Mouse (Mus musculus) MEL (cell line): ENCODE measurements around the gene Gm38394. TPM values are rescaled to one million over a fixed set of nuclear protein-coding genes. Genes with fewer than 3 reads are reported as not detected.

Experiments used
- DNase-seq: peaks from one replicate; pipeline ENCODE4 v3.0.0; 2011; ENCODE audit warnings: low read depth, low spot score
- H3K27ac ChIP-seq: 2 replicates; pipeline ENCODE4 v1.5.1; 2012; ENCODE audit warnings: low read depth, mild to moderate bottlenecking, control low read depth, low read length, moderate library complexity; ENCODE audit not compliant: control insufficient read depth
- H3K27me3 ChIP-seq, 2 experiments: fragments of 150-350 bp in 1 of 2; sonication (generic) in 1 of 2; 2 replicates each; pipeline ENCODE4 v1.6.1; 2012; ENCODE audit warnings: low read length in 2 of 2, mild to moderate bottlenecking in 2 of 2, improper control_type of control experiment in 1 of 2, moderate library complexity in 1 of 2; ENCODE audit not compliant: insufficient read depth in 2 of 2, control insufficient read depth in 1 of 2
- H3K36me3 ChIP-seq, 2 experiments: 2 replicates each; pipeline ENCODE4 v1.6.1; 2012 to 2014; ENCODE audit warnings: low read length in 2 of 2, improper control_type of control experiment in 1 of 2, inconsistent platforms in 1 of 2, mild to moderate bottlenecking in 1 of 2; ENCODE audit not compliant: insufficient read depth in 2 of 2, control insufficient read depth in 1 of 2
- H3K4me1 ChIP-seq, 2 experiments: fragments of 150-350 bp in 1 of 2; sonication (generic) in 1 of 2; 2 replicates each; pipeline ENCODE4 v1.6.1; 2012; ENCODE audit warnings: low read length in 2 of 2, improper control_type of control experiment in 1 of 2, mild to moderate bottlenecking in 1 of 2; ENCODE audit not compliant: insufficient read depth in 2 of 2, control insufficient read depth in 1 of 2
- H3K4me3 ChIP-seq, 2 experiments: fragments of 150-350 bp in 1 of 2; sonication (generic) in 1 of 2; 2 replicates each; pipeline ENCODE4 v1.5.1; 2012; ENCODE audit warnings: low read depth in 2 of 2, low read length in 2 of 2, mild to moderate bottlenecking in 2 of 2, moderate library complexity in 2 of 2, control low read depth in 1 of 2, improper control_type of control experiment in 1 of 2; ENCODE audit not compliant: control insufficient read depth in 1 of 2, insufficient read depth in 1 of 2
- H3K79me2 ChIP-seq: 2 replicates; pipeline ENCODE4 v1.6.1; 2012; ENCODE audit warnings: mild to moderate bottlenecking, low read length, moderate library complexity; ENCODE audit not compliant: control insufficient read depth, poor library complexity, insufficient read depth
- H3K9ac ChIP-seq: 2 replicates; pipeline ENCODE4 v1.6.1; 2012; ENCODE audit warnings: low read depth, mild to moderate bottlenecking, control low read depth, low read length, moderate library complexity; ENCODE audit not compliant: control insufficient read depth, poor library complexity, severe bottlenecking
- H3K9me3 ChIP-seq: fragments of 150-350 bp; sonication (generic); replicated peaks from 2 replicates; pipeline ENCODE4 v1.6.1; 2012; ENCODE audit warnings: mild to moderate bottlenecking, low read length, improper control_type of control experiment, moderate library complexity; ENCODE audit not compliant: insufficient read depth
- CHD2 ChIP-seq: IDR thresholded peaks from 2 replicates; pipeline ENCODE4 v1.6.1; 2011; ENCODE audit warnings: low read length, improper control_type of control experiment
- CTCF ChIP-seq, 3 experiments: IDR thresholded peaks in 2 of 3; conservative IDR thresholded peaks in 1 of 3; 2 replicates each; pipeline ENCODE4 v1.5.1; 2011 to 2012; ENCODE audit warnings: low read length in 3 of 3, low read depth in 2 of 3, mild to moderate bottlenecking in 2 of 3, improper control_type of control experiment in 1 of 3, inconsistent platforms in 1 of 3, mixed read lengths in 1 of 3, moderate library complexity in 1 of 3; ENCODE audit not compliant: control insufficient read depth in 1 of 3, insufficient read depth in 1 of 3, poor library complexity in 1 of 3, severe bottlenecking in 1 of 3
- E2F4 ChIP-seq: IDR thresholded peaks from 2 replicates; pipeline ENCODE4 v1.6.1; 2011; ENCODE audit warnings: low read depth, low read length, improper control_type of control experiment, borderline replicate concordance
- ELF1 ChIP-seq: IDR thresholded peaks from 2 replicates; pipeline ENCODE4 v1.6.1; 2014; ENCODE audit warnings: low read depth, mild to moderate bottlenecking, inconsistent platforms, low read length, improper control_type of control experiment, moderate library complexity
- EP300 ChIP-seq, 2 experiments: IDR thresholded peaks; 2 replicates each; pipeline ENCODE4 v1.6.1; 2011; ENCODE audit warnings: improper control_type of control experiment in 2 of 2, low read length in 2 of 2, low read depth in 1 of 2, mild to moderate bottlenecking in 1 of 2
- ETS1 ChIP-seq: IDR thresholded peaks from 2 replicates; pipeline ENCODE4 v1.6.1; 2012; ENCODE audit warnings: low read depth, mild to moderate bottlenecking, inconsistent platforms, low read length, improper control_type of control experiment, moderate library complexity
- GATA1 ChIP-seq: IDR thresholded peaks from 2 replicates; pipeline ENCODE4 v1.6.1; 2011; ENCODE audit warnings: low read depth, low read length, improper control_type of control experiment
- HCFC1 ChIP-seq: IDR thresholded peaks from 2 replicates; pipeline ENCODE4 v1.6.1; 2012; ENCODE audit warnings: low read depth, mild to moderate bottlenecking, inconsistent platforms, low read length, improper control_type of control experiment, moderate library complexity
- MAFK ChIP-seq: IDR thresholded peaks from 2 replicates; pipeline ENCODE4 v1.6.1; 2011; ENCODE audit warnings: low read depth, mild to moderate bottlenecking, low read length, improper control_type of control experiment, borderline replicate concordance
- MAX ChIP-seq: IDR thresholded peaks from 2 replicates; pipeline ENCODE4 v1.6.1; 2011; ENCODE audit warnings: low read length, improper control_type of control experiment
- MAZ ChIP-seq: IDR thresholded peaks from 2 replicates; pipeline ENCODE4 v1.6.1; 2012; ENCODE audit warnings: low read depth, mild to moderate bottlenecking, inconsistent platforms, low read length, improper control_type of control experiment
- MXI1 ChIP-seq: IDR thresholded peaks from 2 replicates; pipeline ENCODE4 v1.6.1; 2011; ENCODE audit warnings: mild to moderate bottlenecking, low read depth, low read length, improper control_type of control experiment
- MYC ChIP-seq: IDR thresholded peaks from 2 replicates; pipeline ENCODE4 v1.6.1; 2011; ENCODE audit warnings: low read depth, mild to moderate bottlenecking, low read length, improper control_type of control experiment, moderate library complexity
- NELFE ChIP-seq: IDR thresholded peaks from 2 replicates; pipeline ENCODE4 v1.6.1; 2011; ENCODE audit warnings: low read depth, low read length, improper control_type of control experiment
- NRF1 ChIP-seq: IDR thresholded peaks from 2 replicates; pipeline ENCODE4 v1.6.1; 2014; ENCODE audit warnings: low read depth, mild to moderate bottlenecking, inconsistent platforms, low read length, improper control_type of control experiment, moderate library complexity; ENCODE audit not compliant: poor library complexity, insufficient read depth, severe bottlenecking
- POLR2AphosphoS2 ChIP-seq: IDR thresholded peaks from 2 replicates; pipeline ENCODE4 v1.6.1; 2011; ENCODE audit warnings: low read length, improper control_type of control experiment
- RAD21 ChIP-seq: IDR thresholded peaks from 2 replicates; pipeline ENCODE4 v1.6.1; 2011; ENCODE audit warnings: mild to moderate bottlenecking, low read depth, low read length, improper control_type of control experiment
- RCOR1 ChIP-seq: IDR thresholded peaks from 2 replicates; pipeline ENCODE4 v1.6.1; 2012; ENCODE audit warnings: low read depth, mild to moderate bottlenecking, inconsistent platforms, low read length, improper control_type of control experiment
- SIN3A ChIP-seq: IDR thresholded peaks from 2 replicates; pipeline ENCODE4 v1.6.1; 2012; ENCODE audit warnings: low read length, improper control_type of control experiment, inconsistent platforms
- TAL1 ChIP-seq: IDR thresholded peaks from 2 replicates; pipeline ENCODE4 v1.6.1; 2012; ENCODE audit warnings: mild to moderate bottlenecking, inconsistent platforms, low read length, moderate library complexity, mixed read lengths
- TBP ChIP-seq: IDR thresholded peaks from 2 replicates; pipeline ENCODE4 v1.8.0; 2011; ENCODE audit warnings: low read depth, low read length, improper control_type of control experiment
- TCF12 ChIP-seq: IDR thresholded peaks from 2 replicates; pipeline ENCODE4 v1.6.1; 2014; ENCODE audit warnings: low read depth, mild to moderate bottlenecking, inconsistent platforms, low read length, improper control_type of control experiment, moderate library complexity
- USF1 ChIP-seq: IDR thresholded peaks from 2 replicates; pipeline ENCODE4 v1.6.1; 2014; ENCODE audit warnings: low read depth, mild to moderate bottlenecking, inconsistent platforms, low read length, improper control_type of control experiment, moderate library complexity
- USF2 ChIP-seq, 2 experiments: IDR thresholded peaks; 2 replicates each; pipeline ENCODE4 v1.6.1; 2011 to 2012; ENCODE audit warnings: improper control_type of control experiment in 2 of 2, low read length in 2 of 2, borderline replicate concordance in 1 of 2, inconsistent platforms in 1 of 2, low read depth in 1 of 2, mild to moderate bottlenecking in 1 of 2; ENCODE audit not compliant: insufficient read depth in 1 of 2
- ZC3H11A ChIP-seq: IDR thresholded peaks from 2 replicates; pipeline ENCODE4 v1.6.1; 2012; ENCODE audit warnings: low read depth, mild to moderate bottlenecking, inconsistent platforms, low read length, improper control_type of control experiment
- polyA plus RNA-seq, 2 experiments: library from polyadenylated mRNA; stranded (reverse) in 1 of 2; unstranded in 1 of 2; fragments of >175 nt in 1 of 2; fragments of >200 nt in 1 of 2; gene quantifications; 2 replicates each; pipeline versions ENCODE4 v1.2.1 to v1.2.4; 2012; ENCODE audit warnings: low replicate concordance in 2 of 2, low read depth in 1 of 2; ENCODE audit not compliant: insufficient read length in 2 of 2, insufficient read depth in 1 of 2, missing spikeins in 1 of 2
- total RNA-seq: library from RNA; depleted of rRNA; stranded (reverse); fragments of 300-350 nt; gene quantifications from 2 replicates; pipeline ENCODE4 v1.2.3, GENCODE M21; 2012

Gm38394 gene
- total and polyA plus RNA-seq, 3 experiments, result 1.0 to 5.2 TPM; not detected in 1

DNA sequence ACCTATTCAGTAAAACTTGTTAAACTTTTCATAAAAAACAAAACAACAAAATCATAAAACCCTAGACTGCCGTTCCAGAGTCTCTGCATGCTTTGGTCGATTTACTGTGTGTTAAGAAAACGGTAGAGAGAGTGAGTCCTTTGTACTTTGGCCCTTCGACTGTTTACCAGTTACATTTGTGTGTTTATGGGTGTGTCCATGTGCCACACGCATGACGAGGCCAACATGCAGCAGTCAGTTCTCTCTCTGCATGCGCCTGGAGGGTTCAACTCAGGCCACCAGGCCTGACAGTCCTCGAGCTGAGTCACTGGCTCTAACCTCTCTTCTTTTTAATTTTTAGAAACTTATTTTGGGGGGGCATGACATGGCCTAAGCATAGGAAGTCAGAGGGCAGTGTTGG, 42.8 kb downstream of the Gm38394 start (continued):
- no peak for TF ChIP-seq TBP
- TF ChIP-seq EP300 (IDR thresholded peaks at IDR 0.05; ENCODE audit: low read depth in 1 of 2, low read length in 2 of 2), result no peak
- no peak for TF ChIP-seq TAL1
- no peak for TF ChIP-seq NRF1
- no peak for TF ChIP-seq HCFC1
- TF ChIP-seq ELF1, result no peak
- no peak for TF ChIP-seq USF2 (IDR thresholded peaks at IDR 0.05; ENCODE audit: borderline replicate concordance in 1 of 2, insufficient read depth in 1 of 2, low read depth in 1 of 2, low read length in 2 of 2)
- no peak for TF ChIP-seq MAFK
- 0 out of 2 replicates have a peak, but pooled peaks have one; percentile 14 for TF ChIP-seq TCF12
- no peak for TF ChIP-seq MAZ
- no peak; the same call in 1 of the 2 replicates for TF ChIP-seq POLR2AphosphoS2
- no peak for TF ChIP-seq NELFE
- TF ChIP-seq GATA1, result no peak
- peak; percentile 61; the same call in 1 of the 2 replicates for TF ChIP-seq USF1
- no peak for TF ChIP-seq CTCF (IDR thresholded peaks at IDR 0.05 in 2 of 3, conservative IDR thresholded peaks at IDR 0.05 in 1 of 3; ENCODE audit: control insufficient read depth in 1 of 3, insufficient read depth in 1 of 3, low read depth in 2 of 3, low read length in 3 of 3, poor library complexity in 1 of 3, severe bottlenecking in 1 of 3)
- TF ChIP-seq SIN3A, result peak; percentile 52; the same call in 1 of the 2 replicates
- no peak for TF ChIP-seq CHD2
- no peak for TF ChIP-seq RCOR1
- TF ChIP-seq E2F4, result no peak
- TF ChIP-seq ETS1, result no peak
- TF ChIP-seq RAD21, result no peak
- peak; percentile 91 for TF ChIP-seq MXI1

DNA sequence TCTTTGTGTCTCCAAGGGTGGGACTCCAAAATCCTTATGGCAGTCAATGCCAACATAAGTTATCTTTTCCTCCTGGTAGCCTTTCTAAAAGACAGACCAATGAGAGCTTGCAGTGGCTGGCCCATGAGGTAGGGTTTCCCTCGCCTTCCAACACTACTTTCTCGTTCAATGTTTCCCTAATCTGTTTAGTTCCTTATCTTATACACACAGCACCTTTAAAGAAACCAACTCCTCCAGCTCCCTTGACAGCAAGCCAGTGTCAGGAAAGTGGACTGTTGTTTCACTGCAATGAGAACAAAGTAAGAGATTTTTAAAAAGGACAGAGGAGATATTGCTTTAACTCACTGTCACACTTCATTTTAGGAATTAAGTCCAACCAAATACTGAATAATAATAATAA, 43.2 kb downstream of the Gm38394 start:
- Histone ChIP-seq H3K36me3 (peaks cover 3 to 27% of the 10 kb centered on the region in 2 experiments), H3K27me3 (no peaks in the 10 kb centered on the region), H3K4me3 (peak overlapping the region in 1 of 2 experiments; percentile 41; a peak in 2 of 4 replicates), H3K9me3 (no peaks in the 10 kb centered on the region), H3K79me2 (no peaks in the 10 kb centered on the region), H3K27ac (peak overlapping the region; percentile 86), H3K9ac (peak overlapping the region; percentile 13), H3K4me1 (peaks cover 18 to 19% of the 10 kb centered on the region in 2 experiments)
- TF ChIP-seq SIN3A, result peak; percentile 70; the same call in 1 of the 2 replicates
- TF ChIP-seq MAFK, result no peak
- TF ChIP-seq ZC3H11A, result no peak
- TF ChIP-seq TBP, result 0 out of 2 replicates have a peak, but pooled peaks have one; percentile 10
- peak; percentile 82 for TF ChIP-seq GATA1
- peak; percentile 79 for TF ChIP-seq TCF12
- TF ChIP-seq MYC, result 0 out of 2 replicates have a peak, but pooled peaks have one; percentile 4
- peak; percentile 55 to 66; a peak in 3 of 4 replicates for TF ChIP-seq EP300 (IDR thresholded peaks at IDR 0.05; ENCODE audit: low read depth in 1 of 2, low read length in 2 of 2)
- TF ChIP-seq MXI1, result peak; percentile 78
- peak; percentile 85 for TF ChIP-seq ETS1
- TF ChIP-seq MAX, result no peak
- peak; percentile 71 for TF ChIP-seq TAL1
- DNase-seq, result peak; percentile 83
